Mouse (Mus musculus): ENCODE results near the gene Gabrb1.

The Gabrb1 gene

GRCm38 (mm10) chr5:72160781-72161485 lies 503.0 kb downstream of the Gabrb1 start:
- peak; percentile 65 for DNase-seq (ENCODE audit: low read depth)

- peak; percentile 25 for DNase-seq (ENCODE audit: low read depth)
These were observed 504.9 kb downstream of the Gabrb1 start for GRCm38 (mm10) chr5:72162855-72163254.

GRCm38 (mm10) chr5:72164386-72164785 lies 506.5 kb downstream of the Gabrb1 start:
- no peak for DNase-seq (ENCODE audit: low read depth)

GRCm38 (mm10) chr5:72167594-72168284 lies 509.8 kb downstream of the Gabrb1 start, which contains the start of gene Commd8:
Commd8 (minus strand) TSS chr5:72168189.
- DNase-seq (ENCODE audit: low read depth): peak; percentile 96

- DNase-seq (ENCODE audit: low read depth): no peak
These were observed 510.3 kb downstream of the Gabrb1 start for GRCm38 (mm10) chr5:72168285-72168621.

- no peak for DNase-seq (ENCODE audit: low read depth)
These were observed 512.2 kb downstream of the Gabrb1 start for GRCm38 (mm10) chr5:72170067-72170466.

- peak; percentile 84 for DNase-seq (ENCODE audit: low read depth)
These were observed 514.8 kb downstream of the Gabrb1 start for GRCm38 (mm10) chr5:72172675-72173074.

- DNase-seq (ENCODE audit: low read depth): no peak
These were observed 515.6 kb downstream of the Gabrb1 start for GRCm38 (mm10) chr5:72173521-72173920.

GRCm38 (mm10) chr5:72175050-72175449 lies 517.1 kb downstream of the Gabrb1 start:
- no peak for DNase-seq (ENCODE audit: low read depth)

- DNase-seq (ENCODE audit: low read depth): no peak
These were observed 517.6 kb downstream of the Gabrb1 start for GRCm38 (mm10) chr5:72175530-72175929.

GRCm38 (mm10) chr5:72181194-72181593 lies 523.3 kb downstream of the Gabrb1 start:
- DNase-seq (ENCODE audit: low read depth): no peak

GRCm38 (mm10) chr5:72182804-72183203 lies 524.9 kb downstream of the Gabrb1 start:
- DNase-seq (ENCODE audit: low read depth): peak; percentile 66

GRCm38 (mm10) chr5:72183929-72184328 lies 526.0 kb downstream of the Gabrb1 start:
- DNase-seq (ENCODE audit: low read depth): peak; percentile 70

- DNase-seq (ENCODE audit: low read depth): no peak
These were observed 526.7 kb downstream of the Gabrb1 start for GRCm38 (mm10) chr5:72184437-72185100.

GRCm38 (mm10) chr5:72191154-72191553 lies 533.2 kb downstream of the Gabrb1 start:
- no peak for DNase-seq (ENCODE audit: low read depth)

GRCm38 (mm10) chr5:72191932-72192331 lies 534.0 kb downstream of the Gabrb1 start:
- DNase-seq (ENCODE audit: low read depth): no peak

- DNase-seq (ENCODE audit: low read depth): no peak
These were observed 537.5 kb downstream of the Gabrb1 start for GRCm38 (mm10) chr5:72195442-72195841.
